Mouse (Mus musculus): ENCODE measurements around the gene Ppp1r1b. TPM values are rescaled to one million over a fixed set of nuclear protein-coding genes. Genes with fewer than 3 reads are reported as not detected.

Gene Ppp1r1b
- total and polyA plus RNA-seq, 3 experiments: 2.6 to 16.2 (median 5.3) TPM

- no peak overlapping the region for H3K4me3 ChIP-seq
- no peak overlapping the region for H3K27ac ChIP-seq
- no peaks in the 10 kb centered on the region for H3K27me3 ChIP-seq (ENCODE audit: control insufficient read depth, insufficient read depth, low read length)
- no peaks in the 10 kb centered on the region for H3K4me1 ChIP-seq (ENCODE audit: control insufficient read depth, insufficient read depth, low read length)
- H3K36me3 ChIP-seq (ENCODE audit: control insufficient read depth, insufficient read depth, low read length): no peaks in the 10 kb centered on the region
- no peak for TF ChIP-seq CTCF (IDR thresholded peaks at IDR 0.05)
- TF ChIP-seq EP300 (IDR thresholded peaks at IDR 0.05; ENCODE audit: insufficient read depth, low read depth, low read length): no peak
- no peak for TF ChIP-seq POLR2A (IDR thresholded peaks at IDR 0.05; ENCODE audit: insufficient read depth, low read depth, low read length)
- H3K79me2 ChIP-seq (replicated peaks; ENCODE audit: control insufficient read depth, insufficient read depth, low read length): no peaks in the 10 kb centered on the region
- WGBS: 71% methylated on average over 6 of the region's 6 CpGs
- no peak overlapping the region for H3K9ac ChIP-seq (ENCODE audit: low read depth, low read length)
- intact Hi-C loops (cut with DNase I): no loop called here
- DNase-seq: no peak
These were observed 58.4 kb downstream of the Ppp1r1b start for GRCm38 (mm10) chr11:98406621-98407020.

Other genes with a start within 250 kb of the Ppp1r1b start
- 10 to 100 TPM; 14.3 to 14.4 TPM for gene Fbxl20, start 198.0 kb upstream of the Ppp1r1b start, total RNA-seq (2021)
- gene Fbxl20, start 198.0 kb upstream of the Ppp1r1b start, polyA plus RNA-seq (2012; rRNA removed): 10.7 and 16.0 TPM in 2 replicates
- gene Med1, start 155.1 kb upstream of the Ppp1r1b start, total RNA-seq (2021): 10 to 100 TPM; 38.6 to 43.5 TPM
- gene Med1, start 155.1 kb upstream of the Ppp1r1b start, polyA plus RNA-seq (2012; rRNA removed): 14.0 and 26.0 TPM in 2 replicates
- 10 to 100 TPM; 20.6 to 21.2 TPM for gene Cdk12, start 145.3 kb upstream of the Ppp1r1b start, total RNA-seq (2021)
- gene Cdk12, start 145.3 kb upstream of the Ppp1r1b start, polyA plus RNA-seq (2012; rRNA removed): 7.5 and 12.7 TPM in 2 replicates
- gene Neurod2, start 18.8 kb upstream of the Ppp1r1b start, total RNA-seq (2021): not detected
- not detected in 2 replicates for gene Neurod2, start 18.8 kb upstream of the Ppp1r1b start, polyA plus RNA-seq (2012; rRNA removed)
- 10 to 100 TPM; 19.0 to 24.3 TPM for gene Stard3, start 10.0 kb downstream of the Ppp1r1b start, total RNA-seq (2021)
- 58.3 and 62.3 TPM in 2 replicates for gene Stard3, start 10.0 kb downstream of the Ppp1r1b start, polyA plus RNA-seq (2012; rRNA removed)
- 1,000 to 10,000 TPM; 1,095 to 3,136 TPM for gene Tcap, start 35.4 kb downstream of the Ppp1r1b start, total RNA-seq (2021)
- 1,250 and 1,827 TPM in 2 replicates for gene Tcap, start 35.4 kb downstream of the Ppp1r1b start, polyA plus RNA-seq (2012; rRNA removed)
- 1 to 10 TPM in 1 of 2 experiments, under 1 TPM in 1; 0.91 to 1.5 TPM for gene Pnmt, start 38.0 kb downstream of the Ppp1r1b start, total RNA-seq (2021)
- 1.6 and 2.6 TPM in 2 replicates for gene Pnmt, start 38.0 kb downstream of the Ppp1r1b start, polyA plus RNA-seq (2012; rRNA removed)
- gene Pgap3, start 52.1 kb downstream of the Ppp1r1b start, total RNA-seq (2021): 1 to 10 TPM; 7.7 to 8.5 TPM
- 18.8 and 21.1 TPM in 2 replicates for gene Pgap3, start 52.1 kb downstream of the Ppp1r1b start, polyA plus RNA-seq (2012; rRNA removed)
- gene Erbb2, start 64.1 kb downstream of the Ppp1r1b start, total RNA-seq (2021): 1 to 10 TPM; 6.6 to 6.9 TPM
- 8.4 and 9.2 TPM in 2 replicates for gene Erbb2, start 64.1 kb downstream of the Ppp1r1b start, polyA plus RNA-seq (2012; rRNA removed)
- gene Mien1, start 90.6 kb downstream of the Ppp1r1b start, total RNA-seq (2021): 10 to 100 TPM; 61.6 to 63.6 TPM
- gene Mien1, start 90.6 kb downstream of the Ppp1r1b start, polyA plus RNA-seq (2012; rRNA removed): 53.5 and 80.0 TPM in 2 replicates
- under 1 TPM; 0.11 to 0.31 TPM for gene Grb7, start 98.0 kb downstream of the Ppp1r1b start, total RNA-seq (2021)
- gene Grb7, start 98.0 kb downstream of the Ppp1r1b start, polyA plus RNA-seq (2012; rRNA removed): 0.56 and 0.72 TPM in 2 replicates
- gene Ikzf3, start 197.6 kb downstream of the Ppp1r1b start, total RNA-seq (2021): 1 to 10 TPM in 1 of 2 experiments, under 1 TPM in 1; 0.94 to 1.5 TPM
- 0.61 and 1.5 TPM in 2 replicates for gene Ikzf3, start 197.6 kb downstream of the Ppp1r1b start, polyA plus RNA-seq (2012; rRNA removed)
- not detected for gene Zpbp2, start 202.7 kb downstream of the Ppp1r1b start, total RNA-seq (2021)
- gene Zpbp2, start 202.7 kb downstream of the Ppp1r1b start, polyA plus RNA-seq (2012; rRNA removed): 0.23 TPM in 1 of 2 replicates, not detected in the other
- 10 to 100 TPM; 40.2 to 40.9 TPM for gene Ormdl3, start 239.0 kb downstream of the Ppp1r1b start, total RNA-seq (2021)
- 61.2 and 63.8 TPM in 2 replicates for gene Ormdl3, start 239.0 kb downstream of the Ppp1r1b start, polyA plus RNA-seq (2012; rRNA removed)
- gene Lrrc3c, start 249.9 kb downstream of the Ppp1r1b start, total RNA-seq (2021): not detected
- not detected in 2 replicates for gene Lrrc3c, start 249.9 kb downstream of the Ppp1r1b start, polyA plus RNA-seq (2012; rRNA removed)

All from heart, adult 2 months (tissue).